Mouse (Mus musculus): Measurements from ENCODE around the gene Hoxd10. TPM values are rescaled to one million over a fixed set of nuclear protein-coding genes. Genes with fewer than 3 reads are reported as not detected.

Hoxd10 gene
- polyA plus RNA-seq, 1 experiment from 2014 or later = 26.2 TPM

DNA sequence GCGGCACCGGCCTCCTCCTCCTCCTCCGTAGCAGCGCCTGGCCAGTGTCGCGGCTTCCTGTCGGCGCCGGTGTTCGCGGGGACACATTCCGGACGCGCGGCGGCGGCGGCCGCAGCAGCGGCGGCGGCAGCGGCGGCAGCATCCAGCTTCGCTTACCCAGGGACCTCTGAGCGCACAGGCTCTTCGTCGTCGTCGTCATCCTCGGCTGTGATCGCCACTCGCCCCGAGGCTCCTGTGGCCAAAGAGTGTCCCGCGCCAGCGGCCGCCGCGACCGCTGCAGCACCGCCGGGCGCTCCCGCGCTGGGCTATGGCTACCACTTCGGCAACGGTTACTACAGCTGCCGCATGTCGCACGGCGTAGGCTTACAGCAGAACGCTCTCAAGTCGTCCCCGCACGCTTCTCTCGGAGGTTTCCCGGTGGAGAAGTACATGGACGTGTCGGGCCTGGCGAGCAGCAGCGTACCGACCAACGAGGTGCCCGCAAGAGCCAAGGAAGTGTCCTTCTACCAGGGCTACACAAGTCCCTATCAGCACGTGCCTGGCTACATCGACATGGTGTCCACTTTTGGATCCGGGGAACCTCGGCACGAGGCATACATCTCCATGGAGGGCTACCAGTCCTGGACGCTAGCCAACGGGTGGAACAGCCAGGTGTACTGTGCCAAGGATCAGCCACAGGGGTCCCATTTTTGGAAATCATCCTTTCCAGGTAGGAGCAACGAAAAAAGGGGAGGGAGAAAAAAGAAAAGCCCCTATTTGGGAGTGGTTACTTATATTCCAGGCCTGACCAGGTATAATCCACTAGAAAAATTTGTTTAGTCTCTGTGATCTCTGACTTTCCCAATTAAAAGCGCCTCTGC, 23.1 kb upstream of the Hoxd10 start:
- H3K9ac ChIP-seq = peak overlapping the region; percentile 97
- peak overlapping the region; percentile 96 for H3K27ac ChIP-seq
- H3K4me2 ChIP-seq (replicated peaks) = peak overlapping the region; percentile 68
- H3K9me3 ChIP-seq = no peaks in the 10 kb centered on the region
- peaks cover 15% of the 10 kb centered on the region for H3K4me1 ChIP-seq
- H3K4me3 ChIP-seq = peak overlapping the region; percentile 79
- peaks cover 48% of the 10 kb centered on the region for H3K27me3 ChIP-seq
- H3K36me3 ChIP-seq = peaks cover 7% of the 10 kb centered on the region; the same call in 1 of the 2 replicates
- WGBS = under 1% methylated on average over 65 of the region's 74 CpGs
- ATAC-seq (ENCODE audit: low FRiP score, low read depth) = no peak

DNA sequence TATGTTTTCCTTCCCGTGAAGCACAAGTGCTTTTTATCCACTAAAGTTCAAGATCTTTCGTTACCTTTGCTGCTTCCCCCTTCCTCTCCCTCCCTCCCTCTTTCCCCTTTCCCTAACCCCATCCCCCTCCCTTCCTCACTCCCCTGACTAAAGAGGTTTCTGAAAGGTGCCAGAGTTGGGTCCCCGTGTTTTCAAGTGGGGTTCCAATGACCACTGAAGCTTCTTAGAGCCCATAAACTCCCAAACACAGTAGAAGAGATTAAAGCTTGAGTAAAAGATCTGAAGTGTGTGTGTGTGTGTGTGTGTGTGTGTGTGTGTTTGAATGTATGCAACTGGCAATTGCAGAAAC, 22.5 kb upstream of the Hoxd10 start:
- Histone ChIP-seq H3K4me1 (peaks cover 20% of the 10 kb centered on the region), H3K27ac (peak overlapping the region; percentile 96), H3K4me2 (replicated peaks) (peak overlapping the region; percentile 68), H3K4me3 (peak overlapping the region; percentile 79), H3K9me3 (no peaks in the 10 kb centered on the region), H3K27me3 (peaks cover 48% of the 10 kb centered on the region), H3K36me3 (peaks cover 7% of the 10 kb centered on the region; the same call in 1 of the 2 replicates), H3K9ac (peak overlapping the region; percentile 97)
- ATAC-seq (ENCODE audit: low FRiP score, low read depth) = no peak
- WGBS = 0% methylated on average over 3 of the region's 3 CpGs

DNA sequence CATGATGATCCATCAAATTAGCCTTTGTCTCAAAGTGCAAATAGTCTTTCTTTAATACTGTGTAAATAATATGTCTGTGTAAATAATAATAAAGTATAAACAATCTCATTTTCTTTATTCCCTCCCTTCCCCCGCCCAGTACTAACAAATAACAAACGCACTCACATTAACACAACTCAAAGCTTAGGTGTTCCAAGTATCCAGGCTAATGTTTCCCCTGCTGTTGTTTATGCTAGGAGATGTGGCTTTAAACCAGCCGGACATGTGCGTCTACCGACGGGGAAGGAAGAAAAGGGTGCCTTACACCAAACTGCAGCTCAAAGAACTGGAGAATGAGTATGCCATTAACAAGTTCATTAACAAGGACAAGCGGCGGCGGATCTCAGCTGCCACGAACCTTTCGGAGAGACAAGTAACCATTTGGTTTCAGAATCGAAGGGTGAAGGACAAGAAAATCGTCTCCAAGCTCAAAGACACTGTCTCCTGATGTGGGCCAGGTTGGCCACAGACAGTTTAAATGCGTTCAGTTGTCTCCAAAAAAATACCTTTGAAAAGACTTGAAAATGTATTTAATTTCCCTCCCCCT, 22.0 kb upstream of the Hoxd10 start:
- peaks cover 21% of the 10 kb centered on the region for H3K4me1 ChIP-seq
- peak overlapping the region; percentile 68 for H3K4me2 ChIP-seq (replicated peaks)
- peak overlapping the region; percentile 96; the same call in 1 of the 2 replicates for H3K27ac ChIP-seq
- ATAC-seq (ENCODE audit: low FRiP score, low read depth) = no peak
- peaks cover 48% of the 10 kb centered on the region for H3K27me3 ChIP-seq
- no peaks in the 10 kb centered on the region for H3K9me3 ChIP-seq
- H3K9ac ChIP-seq = peak overlapping the region; percentile 97
- H3K4me3 ChIP-seq = peak overlapping the region; percentile 79
- peaks cover 7% of the 10 kb centered on the region; the same call in 1 of the 2 replicates for H3K36me3 ChIP-seq
- WGBS = 5% methylated on average over 14 of the region's 14 CpGs

DNA sequence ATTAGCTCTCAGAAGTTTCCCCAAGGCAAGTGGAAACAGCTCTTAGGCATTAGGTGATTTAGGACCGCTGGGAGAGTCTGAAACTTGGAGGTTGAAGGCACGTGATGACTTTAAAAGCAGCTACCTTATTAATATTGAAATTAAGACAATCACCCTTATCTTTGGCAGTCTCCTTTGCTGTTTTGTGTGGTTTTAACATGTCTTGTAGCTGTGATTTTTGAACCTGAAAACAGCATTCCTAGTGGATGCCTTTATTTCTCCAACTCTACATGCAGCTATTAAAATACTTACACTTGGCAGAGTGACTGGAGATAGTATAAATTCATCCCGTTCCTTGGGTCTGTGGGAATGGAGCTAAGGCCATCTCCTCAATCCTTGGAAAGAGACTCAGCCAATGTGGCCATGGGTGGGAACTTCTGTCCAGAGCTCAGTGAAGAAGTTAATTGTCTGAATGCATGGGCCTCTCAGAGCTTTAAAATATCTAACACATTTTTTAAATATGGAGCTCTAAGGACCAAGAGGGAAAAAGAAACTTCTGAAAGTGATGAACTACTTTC, 21.0 kb upstream of the Hoxd10 start:
- peak overlapping the region; percentile 97 for H3K9ac ChIP-seq
- no peaks in the 10 kb centered on the region for H3K9me3 ChIP-seq
- H3K4me3 ChIP-seq = peak overlapping the region; percentile 79
- H3K27me3 ChIP-seq = peaks cover 55% of the 10 kb centered on the region
- H3K4me1 ChIP-seq = peaks cover 28% of the 10 kb centered on the region
- peaks cover 7% of the 10 kb centered on the region; the same call in 1 of the 2 replicates for H3K36me3 ChIP-seq
- H3K27ac ChIP-seq = peak overlapping the region; percentile 61; the same call in 1 of the 2 replicates
- ATAC-seq (ENCODE audit: low FRiP score, low read depth) = no peak
- peak overlapping the region; percentile 75 for H3K4me2 ChIP-seq (replicated peaks)
- WGBS = 7% methylated on average over 3 of the region's 3 CpGs

DNA sequence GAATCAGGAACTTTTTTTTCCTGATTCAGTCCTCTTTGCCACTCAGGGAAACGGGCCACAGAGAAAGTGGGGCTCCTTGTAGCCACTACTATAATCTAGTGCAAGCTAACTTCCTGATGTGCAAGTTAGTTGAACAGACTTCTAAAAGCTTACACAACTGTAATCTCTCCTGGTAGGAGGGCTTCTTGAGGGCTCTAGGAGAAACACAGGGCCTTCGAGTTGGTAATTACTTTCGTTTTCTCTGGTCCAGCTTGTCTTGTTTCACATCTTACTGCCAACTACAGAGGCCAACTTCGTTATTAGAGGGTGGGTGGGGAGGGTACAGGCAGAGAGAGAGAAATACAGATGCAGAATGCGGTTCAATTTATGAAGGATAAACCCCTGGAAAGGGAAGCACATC, 19.9 kb upstream of the Hoxd10 start:
- H3K4me3 ChIP-seq = peak overlapping the region; percentile 79
- no peak for ATAC-seq (ENCODE audit: low FRiP score, low read depth)
- WGBS = 15% methylated on average over 5 of the region's 5 CpGs

DNA sequence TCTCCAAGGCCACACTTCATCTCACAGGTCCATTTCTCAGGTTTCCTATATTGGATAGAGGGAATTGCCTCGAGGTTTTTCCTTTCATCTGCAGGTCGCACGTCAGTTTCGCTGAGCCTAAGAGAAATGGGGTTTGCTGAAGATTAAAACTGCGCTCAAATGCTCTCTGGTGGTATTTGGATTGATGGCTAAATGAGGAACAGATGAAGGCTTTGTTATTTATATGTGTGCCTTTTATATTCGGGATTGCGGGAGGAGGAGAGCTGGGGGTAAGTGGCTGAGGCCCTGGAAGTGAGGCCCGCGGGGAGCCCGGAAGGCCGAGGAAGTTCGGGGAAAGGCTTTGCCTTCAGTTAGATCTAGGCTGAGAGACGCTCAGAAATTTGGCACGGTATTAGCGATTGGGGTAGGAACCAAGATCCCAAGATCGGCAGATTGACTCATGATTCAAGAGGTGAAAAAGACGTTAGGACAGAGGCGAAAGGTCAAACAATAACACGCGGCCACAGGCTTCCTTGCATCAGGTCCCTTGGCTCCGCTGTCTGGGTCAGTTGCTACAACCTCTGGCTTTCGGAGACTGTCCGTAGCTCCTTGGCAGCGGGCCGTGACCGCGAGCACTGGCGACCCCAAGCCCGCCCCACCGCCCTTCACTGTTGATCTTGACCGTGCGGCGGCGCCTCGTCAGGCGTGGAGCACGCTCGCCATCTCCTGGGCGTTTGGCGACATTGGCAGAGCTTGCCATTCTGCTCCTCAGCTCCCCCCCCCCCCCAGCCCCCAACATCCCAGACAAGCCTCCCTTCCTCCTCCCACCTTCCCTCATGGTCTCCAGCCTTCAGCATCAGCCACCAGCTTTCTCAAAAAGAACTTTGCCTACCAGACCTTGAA, 19.0 kb upstream of the Hoxd10 start:
- peak overlapping the region; percentile 97 for H3K27ac ChIP-seq
- WGBS = 2% methylated on average over 40 of the region's 40 CpGs
- peaks cover 28% of the 10 kb centered on the region for H3K4me1 ChIP-seq
- peak; percentile 32; the same call in 1 of the 2 replicates for ATAC-seq (ENCODE audit: low FRiP score, low read depth)
- H3K4me3 ChIP-seq = peak overlapping the region; percentile 79
- H3K27me3 ChIP-seq = peaks cover 57% of the 10 kb centered on the region
- H3K9me3 ChIP-seq = no peaks in the 10 kb centered on the region
- peaks cover 7% of the 10 kb centered on the region; the same call in 1 of the 2 replicates for H3K36me3 ChIP-seq
- H3K9ac ChIP-seq = peak overlapping the region; percentile 99
- H3K4me2 ChIP-seq (replicated peaks) = peak overlapping the region; percentile 75

More for the DNA sequence above, 19.9 kb upstream of the Hoxd10 start:
- peaks cover 28% of the 10 kb centered on the region for H3K4me1 ChIP-seq
- peaks cover 7% of the 10 kb centered on the region; the same call in 1 of the 2 replicates for H3K36me3 ChIP-seq
- no peaks in the 10 kb centered on the region for H3K9me3 ChIP-seq
- H3K27ac ChIP-seq = peak overlapping the region; percentile 97
- H3K4me2 ChIP-seq (replicated peaks) = peak overlapping the region; percentile 75
- H3K27me3 ChIP-seq = peaks cover 57% of the 10 kb centered on the region
- peak overlapping the region; percentile 97 for H3K9ac ChIP-seq

DNA sequence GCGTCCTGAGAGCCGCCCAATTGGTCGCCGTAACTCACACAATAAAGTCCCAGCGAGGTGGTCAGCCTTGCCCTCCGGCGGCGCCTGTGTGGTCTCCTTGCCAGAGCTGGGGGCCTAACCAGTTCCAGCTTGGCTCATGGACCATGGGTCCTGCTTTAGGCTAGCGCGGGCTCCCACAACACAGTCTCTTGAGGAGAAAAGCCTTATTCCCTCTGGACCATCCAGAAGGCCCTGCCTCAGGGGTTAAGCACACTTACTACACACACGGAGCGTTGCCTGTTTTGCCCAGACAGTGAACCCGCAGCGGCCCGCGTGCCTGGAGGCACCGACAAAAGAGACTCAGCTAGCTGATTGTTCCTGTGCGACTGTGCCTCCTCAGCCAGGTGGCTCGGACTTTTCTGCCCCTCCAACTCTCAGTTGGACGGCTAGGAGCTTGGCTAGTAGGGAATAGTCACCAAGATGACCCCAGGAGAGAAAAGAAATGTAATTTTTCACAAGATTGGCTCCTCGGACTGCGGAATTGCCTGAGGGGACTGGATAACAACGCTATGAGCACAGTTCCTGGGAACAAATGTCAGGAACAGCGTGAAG, 17.8 kb upstream of the Hoxd10 start:
- Histone ChIP-seq H3K4me2 (replicated peaks) (peak overlapping the region; percentile 75), H3K4me1 (peaks cover 29% of the 10 kb centered on the region), H3K4me3 (peak overlapping the region; percentile 79), H3K27ac (peak overlapping the region; percentile 97), H3K27me3 (peaks cover 57% of the 10 kb centered on the region), H3K9ac (peak overlapping the region; percentile 99), H3K9me3 (no peaks in the 10 kb centered on the region), H3K36me3 (peaks cover 7% of the 10 kb centered on the region; the same call in 1 of the 2 replicates)
- WGBS = 6% methylated on average over 24 of the region's 24 CpGs
- ATAC-seq (ENCODE audit: low FRiP score, low read depth) = 0 out of 2 replicates have a peak, but pooled peaks have one; percentile 10

DNA sequence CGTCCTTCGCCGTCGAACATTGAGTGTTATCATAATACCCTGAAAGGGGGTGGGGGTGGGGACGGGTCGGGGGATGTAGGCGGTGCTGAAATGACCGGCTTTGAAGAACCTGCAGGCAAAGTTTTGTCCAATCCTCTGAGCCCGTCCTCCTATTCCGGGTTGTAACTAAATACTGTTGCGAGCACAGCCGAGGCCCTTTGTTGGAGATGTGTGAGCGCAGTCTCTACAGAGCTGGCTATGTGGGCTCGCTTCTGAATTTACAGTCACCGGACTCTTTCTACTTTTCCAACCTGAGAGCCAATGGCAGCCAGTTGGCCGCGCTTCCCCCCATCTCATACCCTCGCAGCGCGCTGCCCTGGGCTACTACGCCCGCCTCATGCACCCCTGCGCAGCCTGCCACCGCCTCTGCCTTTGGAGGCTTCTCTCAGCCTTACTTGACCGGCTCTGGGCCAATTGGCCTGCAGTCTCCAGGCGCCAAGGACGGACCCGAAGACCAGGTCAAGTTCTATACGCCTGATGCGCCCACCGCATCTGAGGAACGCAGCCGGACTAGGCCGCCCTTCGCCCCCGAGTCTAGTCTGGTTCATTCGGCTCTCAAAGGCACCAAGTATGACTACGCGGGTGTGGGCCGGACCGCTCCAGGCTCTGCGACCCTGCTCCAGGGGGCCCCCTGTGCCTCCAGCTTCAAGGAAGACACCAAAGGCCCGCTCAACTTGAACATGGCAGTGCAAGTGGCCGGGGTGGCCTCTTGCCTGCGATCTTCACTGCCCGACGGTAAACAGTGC, 16.7 kb upstream of the Hoxd10 start, which contains the start of gene Hoxd12:
Gene Hoxd12, plus strand, starts transcription at position 133 of the 785 bp plus-strand sequence.
- peak within 1 kb of the TSS; percentile 97 for H3K27ac ChIP-seq
- no peaks in the 10 kb centered on the region for H3K9me3 ChIP-seq
- peaks cover 4% of the 10 kb centered on the region; the same call in 1 of the 2 replicates for H3K36me3 ChIP-seq
- H3K4me2 ChIP-seq (replicated peaks) = peak within 1 kb of the TSS; percentile 75
- H3K4me1 ChIP-seq = peaks cover 32% of the 10 kb centered on the region
- peak within 1 kb of the TSS; percentile 99 for H3K9ac ChIP-seq
- H3K4me3 ChIP-seq = peak within 1 kb of the TSS; percentile 79
- H3K27me3 ChIP-seq = peaks cover 58% of the 10 kb centered on the region
- 2% methylated on average over 47 of the region's 47 CpGs for whole genome bisulfite sequencing
- peak; percentile 74 for ATAC-seq (ENCODE audit: low FRiP score, low read depth)

DNA sequence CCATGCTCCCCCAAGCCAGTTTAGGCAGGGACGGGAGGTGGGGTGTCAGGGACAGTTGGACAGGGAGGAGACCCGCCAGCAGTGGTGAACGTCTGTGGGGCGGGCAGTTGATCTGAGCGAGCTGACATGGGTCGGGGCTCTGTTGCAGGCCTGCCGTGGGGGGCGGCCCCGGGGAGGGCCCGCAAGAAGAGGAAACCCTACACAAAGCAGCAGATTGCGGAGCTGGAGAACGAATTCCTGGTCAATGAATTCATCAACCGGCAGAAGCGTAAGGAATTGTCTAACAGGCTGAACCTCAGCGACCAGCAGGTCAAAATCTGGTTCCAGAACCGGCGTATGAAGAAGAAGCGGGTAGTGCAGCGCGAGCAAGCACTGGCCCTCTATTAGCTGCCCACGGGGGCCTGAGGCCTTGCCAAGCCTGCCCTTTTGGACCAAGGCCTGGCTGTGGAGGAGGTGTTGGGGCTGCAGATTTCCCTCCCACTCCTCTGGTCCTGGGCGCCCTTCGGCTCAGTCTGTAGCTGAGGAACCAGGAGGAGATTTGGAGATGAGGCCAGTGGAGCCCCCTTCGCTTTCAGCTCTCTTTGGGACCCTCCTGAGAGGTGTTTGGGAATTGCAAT, 15.9 kb upstream of the Hoxd10 start:
- peak overlapping the region; percentile 75 for H3K4me2 ChIP-seq (replicated peaks)
- no peak for ATAC-seq (ENCODE audit: low FRiP score, low read depth)
- H3K27me3 ChIP-seq = peaks cover 61% of the 10 kb centered on the region
- peak overlapping the region; percentile 79 for H3K4me3 ChIP-seq
- WGBS = 10% methylated on average over 24 of the region's 24 CpGs
- peaks cover 32% of the 10 kb centered on the region for H3K4me1 ChIP-seq
- peak overlapping the region; percentile 99 for H3K9ac ChIP-seq
- H3K9me3 ChIP-seq = no peaks in the 10 kb centered on the region
- peak overlapping the region; percentile 97 for H3K27ac ChIP-seq
- H3K36me3 ChIP-seq = peaks cover under 1% of the 10 kb centered on the region; the same call in 1 of the 2 replicates
